Mouse (Mus musculus): ENCODE data around the gene Eme2. TPM values are rescaled to one million over a fixed set of nuclear protein-coding genes. Genes with fewer than 3 reads are reported as not detected.

The Eme2 gene
- polyA plus RNA-seq, 1 experiment, result 55.3 TPM

- no peaks in the 10 kb centered on the region for H3K4me1 ChIP-seq (replicated peaks; ENCODE audit: control insufficient read depth, insufficient read depth, low read length)
- peaks cover 84% of the 10 kb centered on the region for H3K36me3 ChIP-seq (ENCODE audit: control insufficient read depth, insufficient read depth, low read length)
- 96% methylated on average over 2 of the region's 2 CpGs for WGBS
- H3K27ac ChIP-seq (ENCODE audit: control insufficient read depth, insufficient read depth, low read length), result no peak overlapping the region
- TF ChIP-seq CTCF (IDR thresholded peaks at IDR 0.05; ENCODE audit: borderline replicate concordance, control insufficient read depth, extremely low read depth, insufficient read depth, low read length, poor library complexity), result no peak
- no peak for TF ChIP-seq POLR2A (IDR thresholded peaks at IDR 0.05; ENCODE audit: control insufficient read depth, extremely low read depth, insufficient read depth, low read length, poor library complexity)
- H3K27me3 ChIP-seq (ENCODE audit: control insufficient read depth, insufficient read depth, low read length), result no peaks in the 10 kb centered on the region
- H3K4me3 ChIP-seq (ENCODE audit: control insufficient read depth, insufficient read depth, low read length), result no peak overlapping the region
- no peak for DNase-seq
These were observed 12.7 kb upstream of the Eme2 start for GRCm38 (mm10) chr17:24907591-24907990.

GRCm38 (mm10) chr17:24903767-24904166, 8.9 kb upstream of the Eme2 start:
- no peak overlapping the region for H3K4me3 ChIP-seq (ENCODE audit: control insufficient read depth, insufficient read depth, low read length)
- WGBS, result 94% methylated on average over 9 of the region's 9 CpGs
- no peak overlapping the region for H3K27ac ChIP-seq (ENCODE audit: control insufficient read depth, insufficient read depth, low read length)
- no peak for DNase-seq
- H3K27me3 ChIP-seq (ENCODE audit: control insufficient read depth, insufficient read depth, low read length), result no peaks in the 10 kb centered on the region
- TF ChIP-seq POLR2A (IDR thresholded peaks at IDR 0.05; ENCODE audit: control insufficient read depth, extremely low read depth, insufficient read depth, low read length, poor library complexity) (no peak), CTCF (IDR thresholded peaks at IDR 0.05; ENCODE audit: borderline replicate concordance, control insufficient read depth, extremely low read depth, insufficient read depth, low read length, poor library complexity) (no peak)
- no peaks in the 10 kb centered on the region for H3K4me1 ChIP-seq (replicated peaks; ENCODE audit: control insufficient read depth, insufficient read depth, low read length)
- H3K36me3 ChIP-seq (ENCODE audit: control insufficient read depth, insufficient read depth, low read length), result peaks cover 85% of the 10 kb centered on the region

- peaks cover 77% of the 10 kb centered on the region for H3K36me3 ChIP-seq (ENCODE audit: control insufficient read depth, insufficient read depth, low read length)
- H3K4me3 ChIP-seq (ENCODE audit: control insufficient read depth, insufficient read depth, low read length), result no peak overlapping the region
- peak; percentile 31; the same call in 1 of the 2 replicates for TF ChIP-seq CTCF (IDR thresholded peaks at IDR 0.05; ENCODE audit: borderline replicate concordance, control insufficient read depth, extremely low read depth, insufficient read depth, low read length, poor library complexity)
- TF ChIP-seq POLR2A (IDR thresholded peaks at IDR 0.05; ENCODE audit: control insufficient read depth, extremely low read depth, insufficient read depth, low read length, poor library complexity), result no peak
- H3K27me3 ChIP-seq (ENCODE audit: control insufficient read depth, insufficient read depth, low read length), result no peaks in the 10 kb centered on the region
- no peak overlapping the region for H3K27ac ChIP-seq (ENCODE audit: control insufficient read depth, insufficient read depth, low read length)
- H3K4me1 ChIP-seq (replicated peaks; ENCODE audit: control insufficient read depth, insufficient read depth, low read length), result no peaks in the 10 kb centered on the region
- DNase-seq, result peak; percentile 50
- 80% methylated on average over 9 of the region's 9 CpGs for WGBS
These were observed 8.0 kb upstream of the Eme2 start for GRCm38 (mm10) chr17:24902671-24903474.

DNA sequence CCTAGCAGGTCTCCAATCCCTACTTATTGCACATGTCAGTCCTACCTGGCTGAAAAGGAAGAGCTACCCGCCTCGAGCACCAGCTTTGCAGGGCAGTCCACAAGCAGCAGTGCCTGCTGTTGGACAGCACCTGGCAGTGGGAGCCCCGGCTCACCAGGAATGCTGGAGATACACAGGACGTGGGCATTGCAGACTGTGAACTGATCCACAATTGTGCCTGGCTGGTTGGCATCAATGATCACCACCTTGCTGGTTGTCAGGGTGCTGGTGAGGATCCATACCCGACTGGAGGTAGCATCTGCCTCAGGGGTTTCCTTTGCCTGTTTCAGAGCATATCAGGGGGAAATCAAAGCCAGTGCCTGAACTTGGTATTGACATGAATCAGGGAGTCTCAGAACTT, 7.2 kb upstream of the Eme2 start:
- Histone ChIP-seq H3K27ac (ENCODE audit: control insufficient read depth, insufficient read depth, low read length) (no peak overlapping the region), H3K4me3 (ENCODE audit: control insufficient read depth, insufficient read depth, low read length) (no peak overlapping the region), H3K36me3 (ENCODE audit: control insufficient read depth, insufficient read depth, low read length) (peaks cover 69% of the 10 kb centered on the region), H3K27me3 (ENCODE audit: control insufficient read depth, insufficient read depth, low read length) (no peaks in the 10 kb centered on the region), H3K4me1 (replicated peaks; ENCODE audit: control insufficient read depth, insufficient read depth, low read length) (peaks cover 4% of the 10 kb centered on the region)
- 98% methylated on average over 5 of the region's 5 CpGs for WGBS
- TF ChIP-seq CTCF (IDR thresholded peaks at IDR 0.05; ENCODE audit: borderline replicate concordance, control insufficient read depth, extremely low read depth, insufficient read depth, low read length, poor library complexity) (no peak), POLR2A (IDR thresholded peaks at IDR 0.05; ENCODE audit: control insufficient read depth, extremely low read depth, insufficient read depth, low read length, poor library complexity) (no peak)
- no peak for DNase-seq

DNA sequence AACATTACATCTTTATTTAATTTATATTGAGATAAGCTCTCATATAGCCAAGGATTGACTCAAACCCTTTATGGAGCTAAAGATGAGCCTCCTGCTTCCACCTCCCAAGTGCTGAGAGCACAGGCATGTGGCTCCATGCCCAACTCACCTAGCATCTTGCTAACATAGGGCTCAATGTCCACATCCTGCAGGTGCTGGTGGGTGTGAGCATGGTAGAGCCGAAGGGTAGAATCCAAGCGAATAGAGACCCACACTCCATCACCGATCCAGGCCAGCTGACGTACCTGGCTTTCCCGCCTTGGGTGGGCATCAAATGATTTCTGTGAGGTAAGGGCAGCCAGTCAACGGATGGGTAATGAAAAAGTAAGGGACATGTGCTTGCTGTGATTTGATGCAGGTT, 5.1 kb upstream of the Eme2 start:
- WGBS, result 98% methylated on average over 6 of the region's 6 CpGs
- no peak for DNase-seq
- Histone ChIP-seq H3K27me3 (ENCODE audit: control insufficient read depth, insufficient read depth, low read length) (no peaks in the 10 kb centered on the region), H3K36me3 (ENCODE audit: control insufficient read depth, insufficient read depth, low read length) (peaks cover 55% of the 10 kb centered on the region), H3K27ac (ENCODE audit: control insufficient read depth, insufficient read depth, low read length) (no peak overlapping the region), H3K4me1 (replicated peaks; ENCODE audit: control insufficient read depth, insufficient read depth, low read length) (peaks cover 18% of the 10 kb centered on the region), H3K4me3 (ENCODE audit: control insufficient read depth, insufficient read depth, low read length) (no peak overlapping the region)
- TF ChIP-seq CTCF (IDR thresholded peaks at IDR 0.05; ENCODE audit: borderline replicate concordance, control insufficient read depth, extremely low read depth, insufficient read depth, low read length, poor library complexity) (no peak), POLR2A (IDR thresholded peaks at IDR 0.05; ENCODE audit: control insufficient read depth, extremely low read depth, insufficient read depth, low read length, poor library complexity) (no peak)

DNA sequence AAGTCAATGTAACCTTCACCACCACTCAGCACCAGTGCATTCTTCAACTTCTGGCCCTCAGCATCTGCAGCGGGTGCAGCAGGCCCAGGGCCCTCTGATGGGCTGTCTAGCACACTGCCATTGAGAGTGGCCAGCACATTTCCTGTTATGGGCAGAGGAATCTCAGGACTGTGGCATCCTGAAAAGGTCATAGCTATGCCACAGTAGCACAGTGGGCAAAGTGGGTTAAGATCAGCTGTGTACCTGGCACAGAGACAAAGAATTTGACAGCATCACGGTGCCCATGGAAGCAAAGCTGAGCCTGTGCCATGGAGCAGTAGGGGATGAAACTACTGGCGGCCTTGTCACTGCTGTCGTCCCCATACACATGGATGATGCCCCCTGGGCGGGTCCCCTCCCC, 4.3 kb upstream of the Eme2 start:
- H3K27ac ChIP-seq (ENCODE audit: control insufficient read depth, insufficient read depth, low read length), result no peak overlapping the region
- TF ChIP-seq POLR2A (IDR thresholded peaks at IDR 0.05; ENCODE audit: control insufficient read depth, extremely low read depth, insufficient read depth, low read length, poor library complexity) (no peak), CTCF (IDR thresholded peaks at IDR 0.05; ENCODE audit: borderline replicate concordance, control insufficient read depth, extremely low read depth, insufficient read depth, low read length, poor library complexity) (no peak)
- H3K27me3 ChIP-seq (ENCODE audit: control insufficient read depth, insufficient read depth, low read length), result no peaks in the 10 kb centered on the region
- peaks cover 22% of the 10 kb centered on the region for H3K4me1 ChIP-seq (replicated peaks; ENCODE audit: control insufficient read depth, insufficient read depth, low read length)
- DNase-seq, result no peak
- H3K36me3 ChIP-seq (ENCODE audit: control insufficient read depth, insufficient read depth, low read length), result peaks cover 47% of the 10 kb centered on the region
- no peak overlapping the region for H3K4me3 ChIP-seq (ENCODE audit: control insufficient read depth, insufficient read depth, low read length)
- 93% methylated on average over 5 of the region's 5 CpGs for WGBS

All from thymus, adult 2 months (tissue).